Mouse (Mus musculus) 416B (cell line): ENCODE results near the gene Cdk1.

Experiments
- DNase-seq: peaks from one replicate; pipeline ENCODE4 v3.0.0; 2011; ENCODE audit warnings: low read depth

Cdk1 gene

GRCm38 (mm10) chr10:69342328-69342727 lies 10.4 kb downstream of the Cdk1 start:
- no peak for DNase-seq

- DNase-seq: no peak
Measured at GRCm38 (mm10) chr10:69341570-69342227, 11.0 kb downstream of the Cdk1 start.

- no peak for DNase-seq
Measured at GRCm38 (mm10) chr10:69340001-69340400, 12.7 kb downstream of the Cdk1 start.

- no peak for DNase-seq
Measured at GRCm38 (mm10) chr10:69336219-69336618, 16.5 kb downstream of the Cdk1 start.

GRCm38 (mm10) chr10:69335611-69336010 lies 17.1 kb downstream of the Cdk1 start:
- no peak for DNase-seq

GRCm38 (mm10) chr10:69335195-69335536 lies 17.6 kb downstream of the Cdk1 start:
- DNase-seq: no peak

- no peak for DNase-seq
Measured at GRCm38 (mm10) chr10:69334271-69335194, 18.2 kb downstream of the Cdk1 start.

- DNase-seq: no peak
Measured at GRCm38 (mm10) chr10:69333212-69333611, 19.5 kb downstream of the Cdk1 start.

GRCm38 (mm10) chr10:69331231-69331630 lies 21.5 kb downstream of the Cdk1 start:
- DNase-seq: no peak

- DNase-seq: peak; percentile 37
Measured at GRCm38 (mm10) chr10:69328656-69329046, 24.1 kb downstream of the Cdk1 start.

GRCm38 (mm10) chr10:69328029-69328655 lies 24.6 kb downstream of the Cdk1 start:
- DNase-seq: no peak

- no peak for DNase-seq
Measured at GRCm38 (mm10) chr10:69327362-69327761, 25.4 kb downstream of the Cdk1 start.

- no peak for DNase-seq
Measured at GRCm38 (mm10) chr10:69326433-69326832, 26.3 kb downstream of the Cdk1 start.

- DNase-seq: no peak
Measured at GRCm38 (mm10) chr10:69324816-69325215, 27.9 kb downstream of the Cdk1 start.

- no peak for DNase-seq
Measured at GRCm38 (mm10) chr10:69323986-69324385, 28.8 kb downstream of the Cdk1 start.

- DNase-seq: no peak
Measured at GRCm38 (mm10) chr10:69321519-69322035, 31.2 kb downstream of the Cdk1 start.

- DNase-seq: peak; percentile 88
Measured at GRCm38 (mm10) chr10:69320667-69321518, 31.8 kb downstream of the Cdk1 start.

GRCm38 (mm10) chr10:69318514-69318913 lies 34.2 kb downstream of the Cdk1 start:
- DNase-seq: no peak

GRCm38 (mm10) chr10:69313944-69314343 lies 38.8 kb downstream of the Cdk1 start:
- DNase-seq: no peak

GRCm38 (mm10) chr10:69311867-69312266 lies 40.9 kb downstream of the Cdk1 start:
- DNase-seq: peak; percentile 68

- no peak for DNase-seq
Measured at GRCm38 (mm10) chr10:69309109-69309508, 43.6 kb downstream of the Cdk1 start.

GRCm38 (mm10) chr10:69307067-69307466 lies 45.7 kb downstream of the Cdk1 start:
- peak; percentile 77 for DNase-seq
